Mouse (Mus musculus) spleen, adult 2 months (tissue): Measurements from ENCODE around the gene Ccr2.

Experiments
- CTCF ChIP-seq: fragments of 200-500 bp; IDR thresholded peaks from 2 replicates; pipeline ENCODE4 v1.5.1; 2011; ENCODE audit warnings: mild to moderate bottlenecking, inconsistent platforms; ENCODE audit not compliant: insufficient read depth, insufficient read length, insufficient replicate concordance; ENCODE audit errors: extremely low read depth
- POLR2A ChIP-seq: fragments of 200-500 bp; IDR thresholded peaks from 2 replicates; pipeline ENCODE4 v1.6.1; 2011; ENCODE audit warnings: low read depth, low read length, inconsistent platforms

GRCm38 (mm10) chr9:124103199-124103598, 1.4 kb downstream of the Ccr2 start:
- TF ChIP-seq CTCF, result no peak
- TF ChIP-seq POLR2A, result no peak
